Mouse (Mus musculus) thymus, postnatal 25 days (tissue): ENCODE data around the gene Gm11037.

Experiments used
- DNase-seq: peaks from one replicate; pipeline ENCODE4 v3.0.0; 2022

The Gm11037 gene

DNA sequence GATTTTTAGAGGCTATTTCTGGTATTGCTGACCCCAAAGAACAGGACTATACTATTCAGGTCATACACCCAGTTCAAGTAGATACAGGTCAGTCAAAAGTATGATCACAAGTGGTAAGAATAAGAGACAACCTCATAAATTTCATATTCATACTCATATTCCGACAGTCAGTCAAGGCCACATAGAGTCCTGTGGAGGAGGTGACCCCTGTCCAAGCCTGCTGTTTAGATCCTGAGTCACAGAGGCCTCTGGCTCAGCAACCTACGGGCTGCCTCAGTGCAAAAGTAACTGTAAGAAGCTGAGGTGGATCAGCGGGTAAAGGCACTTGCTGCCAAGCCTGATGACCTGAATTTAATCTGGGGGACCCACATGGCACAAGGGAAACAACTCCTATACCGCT is 20.7 kb downstream of the Gm11037 start:
- DNase-seq: no peak

DNA sequence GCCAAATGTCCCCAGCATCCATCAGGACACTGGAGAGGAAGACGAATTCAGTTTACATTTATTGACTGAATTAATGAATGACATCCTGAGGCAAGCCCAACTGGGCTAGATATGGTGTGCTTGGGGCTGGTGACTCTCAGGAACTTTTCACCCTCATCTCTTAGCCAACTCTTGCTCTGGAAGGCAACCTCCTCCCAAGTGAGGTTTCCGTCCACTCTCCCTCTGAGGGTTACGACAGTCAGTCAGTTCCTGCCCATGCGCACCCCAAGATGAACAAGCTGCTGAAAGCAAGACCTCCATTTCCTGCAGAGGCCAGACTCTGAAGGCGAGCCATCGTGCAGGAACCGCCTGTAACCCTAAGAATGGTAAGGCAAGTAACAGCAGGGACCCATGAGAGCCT is 23.7 kb downstream of the Gm11037 start:
- no peak for DNase-seq

DNA sequence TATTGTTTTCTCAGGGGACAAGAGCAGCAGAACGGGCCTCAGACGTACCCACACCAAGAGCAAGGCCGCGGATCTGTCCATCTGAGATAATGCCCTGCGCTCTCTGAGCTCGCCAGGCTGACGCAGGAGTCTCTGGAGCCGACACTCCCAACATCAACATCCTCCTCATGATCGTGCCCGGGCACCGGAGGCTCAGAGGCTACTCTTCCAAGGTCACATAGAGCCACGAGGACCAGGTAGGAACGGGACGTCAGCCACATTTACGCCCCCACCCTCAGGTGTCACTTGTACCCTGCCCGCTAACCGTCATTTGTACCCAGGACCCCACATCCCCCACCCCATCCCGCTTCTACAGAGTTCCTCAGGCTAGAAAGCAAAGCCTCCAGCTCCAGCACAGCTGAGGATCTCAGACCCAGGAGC is 26.2 kb downstream of the Gm11037 start:
- no peak for DNase-seq

DNA sequence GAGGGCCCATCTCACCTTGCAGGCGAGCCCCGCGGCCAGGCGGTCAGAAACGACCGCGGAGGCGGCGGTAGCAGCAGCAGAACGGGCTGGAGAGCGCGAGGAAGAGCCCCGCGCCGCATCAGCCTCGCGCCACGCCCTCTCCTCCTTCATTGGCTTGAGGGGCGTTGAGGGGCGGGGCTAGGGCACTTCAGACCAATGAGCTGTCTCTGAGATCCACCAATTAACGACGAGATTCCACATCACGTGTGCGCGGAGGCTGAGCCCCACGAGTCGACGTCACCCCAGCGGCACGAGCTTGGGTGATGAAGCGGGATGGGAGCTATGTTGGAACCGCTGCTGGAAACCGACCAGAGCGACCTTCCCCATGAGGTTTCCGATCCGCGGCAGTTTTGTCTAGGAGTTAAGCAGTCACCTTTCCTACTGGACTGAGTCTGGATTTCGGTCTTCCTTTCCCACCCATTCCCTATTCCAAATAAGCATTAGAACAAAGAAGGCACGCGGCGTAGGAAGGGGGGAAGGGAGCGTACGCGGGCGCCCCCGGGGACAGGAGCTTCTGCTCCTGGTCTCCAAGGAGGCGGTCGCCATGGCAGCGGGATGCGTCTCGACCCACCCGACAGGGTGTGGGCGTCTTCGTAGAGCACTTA is 26.8 kb downstream of the Gm11037 start, which contains the start of gene 1700037H04Rik:
Gene 1700037H04Rik, minus strand, starts transcription at position 144 of the 644 bp plus-strand sequence.
- peak; percentile 96 for DNase-seq

DNA sequence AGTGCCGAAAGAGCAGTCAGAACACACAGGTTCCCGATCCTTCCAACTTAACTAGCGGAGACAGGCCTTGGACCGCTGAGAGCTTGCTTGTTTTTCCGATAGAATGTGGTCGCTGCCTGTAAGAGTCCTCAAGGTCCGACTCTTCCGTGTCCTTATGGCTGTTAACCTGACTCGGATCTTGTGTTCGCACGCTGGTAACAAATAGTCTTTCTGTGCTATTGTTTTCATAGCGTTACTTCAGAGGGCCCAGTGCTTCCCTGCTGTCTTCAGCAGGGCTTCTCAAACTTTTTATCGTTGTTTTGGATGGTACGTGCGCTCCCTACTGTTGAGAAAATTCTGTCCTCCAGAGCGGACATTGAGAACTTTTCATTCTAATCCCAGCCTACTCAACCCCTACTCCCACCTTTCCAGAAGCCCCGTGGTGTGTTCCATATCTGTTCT is 27.4 kb downstream of the Gm11037 start:
- DNase-seq: peak; percentile 22

DNA sequence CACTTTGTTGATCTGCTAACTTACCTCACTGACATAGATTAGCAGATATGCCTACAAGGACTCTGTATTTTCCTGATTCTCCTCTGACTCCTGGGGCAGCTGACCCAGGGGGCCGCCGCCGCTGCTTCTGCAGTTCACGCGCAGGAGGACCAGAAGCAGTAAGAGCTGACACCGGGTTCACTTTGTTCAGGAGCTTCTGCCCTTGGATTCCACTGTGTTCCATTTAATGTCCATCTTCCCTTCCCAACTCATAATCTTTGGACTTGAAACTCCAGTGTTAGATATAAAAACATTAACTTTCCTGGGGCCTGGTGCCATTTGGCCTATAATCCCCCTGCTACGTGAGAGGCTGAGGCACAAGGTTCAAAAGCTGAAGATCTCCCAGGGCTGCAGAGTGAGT is 30.6 kb downstream of the Gm11037 start:
- no peak for DNase-seq

DNA sequence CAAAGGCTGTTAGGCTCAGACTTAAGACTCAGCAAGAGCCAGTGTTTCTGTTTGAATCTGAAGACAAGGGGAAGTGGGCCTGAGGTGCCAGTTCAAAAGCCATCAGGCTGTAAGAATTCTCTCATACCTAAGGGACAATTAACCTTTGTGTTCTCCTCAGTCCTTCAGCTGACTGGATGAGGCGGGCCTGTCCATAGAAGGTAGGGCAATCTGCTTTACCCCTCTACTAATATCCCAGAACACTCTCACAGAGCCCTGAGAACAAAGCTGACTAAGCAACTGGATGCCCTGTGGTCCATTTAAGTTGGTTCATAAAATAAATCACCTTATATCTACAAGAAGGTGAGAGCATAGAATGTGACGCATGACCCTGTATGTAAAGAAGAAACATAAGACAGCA is 32.9 kb downstream of the Gm11037 start:
- DNase-seq: no peak

DNA sequence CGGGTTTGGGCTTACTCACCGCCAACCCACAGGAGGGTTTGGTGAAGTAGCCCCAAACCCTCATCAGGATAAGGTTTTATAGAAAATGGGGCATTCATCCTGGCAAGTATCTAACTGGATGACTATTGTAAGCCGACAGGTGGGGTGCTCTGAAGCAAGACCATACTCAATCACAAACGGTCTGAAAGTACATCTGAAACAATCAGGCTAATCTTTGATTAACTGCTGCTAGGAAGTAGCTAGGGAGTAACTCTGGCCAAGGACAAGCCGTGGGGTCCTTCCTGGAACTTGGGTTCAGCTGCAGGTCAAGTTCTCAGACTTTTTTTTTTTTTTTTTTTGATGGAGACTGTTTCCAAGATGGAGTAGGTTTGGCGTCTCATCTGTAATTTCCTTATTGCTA is 34.7 kb downstream of the Gm11037 start:
- no peak for DNase-seq

DNA sequence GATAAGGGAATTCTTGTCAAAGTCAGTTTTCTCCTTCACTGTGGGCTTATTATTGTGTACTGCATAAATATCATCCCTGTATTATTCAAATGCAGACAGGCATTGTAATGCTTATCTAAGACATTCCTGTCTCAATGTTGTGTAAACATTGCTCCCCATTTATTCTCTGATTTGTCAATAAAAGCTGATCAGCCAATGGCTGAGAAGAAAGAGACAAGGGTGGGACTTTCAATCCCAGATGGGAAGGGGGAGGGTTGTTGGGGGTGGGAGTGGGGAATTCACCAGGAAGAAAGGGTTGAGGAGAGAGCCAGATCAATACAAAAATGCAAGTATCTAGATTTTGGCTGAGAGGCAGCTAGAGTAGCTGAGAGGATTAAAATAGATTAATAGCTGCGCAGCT is 35.6 kb downstream of the Gm11037 start:
- DNase-seq: no peak

DNA sequence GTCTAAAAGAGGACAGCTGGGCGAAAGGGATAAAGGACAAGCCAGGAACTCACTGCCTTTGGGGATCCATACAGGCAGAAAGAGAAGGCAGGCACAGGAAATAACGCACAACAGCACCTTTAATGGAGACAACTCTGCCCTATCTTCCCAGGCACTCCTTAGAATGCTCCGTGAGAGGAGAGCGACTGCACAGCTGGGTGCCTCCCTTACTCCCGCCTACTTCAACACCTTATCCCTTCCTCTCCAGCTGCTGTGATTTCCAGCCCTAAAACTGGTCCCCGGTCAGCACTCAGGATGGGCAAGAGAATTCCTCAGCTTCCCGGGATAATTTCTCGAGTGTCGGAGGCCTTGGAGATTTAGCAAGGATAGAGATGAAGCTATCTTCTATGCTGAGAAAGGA is 37.6 kb downstream of the Gm11037 start:
- DNase-seq: no peak

DNA sequence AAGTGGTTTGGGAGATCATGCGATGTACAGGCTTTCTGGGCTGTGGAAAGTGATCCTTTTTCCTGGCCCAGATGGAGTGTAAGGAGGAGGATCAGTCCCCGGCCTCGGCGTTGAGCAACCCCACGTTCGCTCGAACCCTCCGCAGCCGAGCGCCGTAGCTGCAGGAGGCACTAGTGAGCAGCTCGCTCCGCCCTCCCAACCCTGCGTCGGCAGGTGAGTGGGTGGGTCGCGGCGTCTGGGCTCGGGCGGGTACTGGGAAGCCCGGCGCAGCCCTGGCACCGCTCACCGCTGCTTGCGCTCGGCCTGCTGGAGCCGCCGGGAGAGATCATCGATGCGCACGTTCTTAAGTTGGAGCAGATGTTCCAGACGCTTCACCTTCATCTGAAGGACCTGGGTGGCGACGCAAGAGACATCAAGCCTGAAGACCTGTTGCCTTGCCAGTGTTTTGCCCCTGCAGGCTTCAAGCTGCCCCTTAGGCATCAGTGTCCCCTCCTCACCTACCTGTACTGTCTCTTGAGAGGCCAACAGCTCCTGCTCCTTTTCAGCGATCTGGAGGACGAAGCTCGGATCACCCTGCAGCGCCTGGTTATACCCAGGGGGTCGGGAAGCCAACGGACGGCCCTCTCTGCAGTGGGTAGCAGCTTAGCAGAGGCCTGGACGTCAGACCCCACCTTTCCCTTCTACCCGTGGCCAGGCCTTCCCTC is 38.3 kb downstream of the Gm11037 start:
- peak; percentile 71 for DNase-seq

DNA sequence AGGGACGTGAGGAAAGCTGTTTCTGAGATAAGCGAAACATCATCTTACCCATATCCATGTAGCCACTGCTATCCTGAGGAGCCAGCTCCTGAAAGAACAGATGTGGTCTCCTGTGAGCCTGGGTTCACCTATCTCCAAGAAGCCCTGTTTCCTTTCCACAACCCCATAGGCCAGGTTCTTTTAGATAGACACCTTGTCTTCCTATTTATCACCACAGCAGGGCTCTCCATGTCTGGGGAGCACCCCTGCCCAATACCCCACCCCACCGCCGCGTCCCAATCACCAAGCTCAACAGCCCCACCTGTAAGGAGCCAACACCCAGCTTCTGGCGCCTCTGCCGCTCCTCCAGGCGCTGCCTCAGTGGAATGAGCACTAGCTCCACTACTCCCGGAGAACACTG is 39.0 kb downstream of the Gm11037 start:
- no peak for DNase-seq

DNA sequence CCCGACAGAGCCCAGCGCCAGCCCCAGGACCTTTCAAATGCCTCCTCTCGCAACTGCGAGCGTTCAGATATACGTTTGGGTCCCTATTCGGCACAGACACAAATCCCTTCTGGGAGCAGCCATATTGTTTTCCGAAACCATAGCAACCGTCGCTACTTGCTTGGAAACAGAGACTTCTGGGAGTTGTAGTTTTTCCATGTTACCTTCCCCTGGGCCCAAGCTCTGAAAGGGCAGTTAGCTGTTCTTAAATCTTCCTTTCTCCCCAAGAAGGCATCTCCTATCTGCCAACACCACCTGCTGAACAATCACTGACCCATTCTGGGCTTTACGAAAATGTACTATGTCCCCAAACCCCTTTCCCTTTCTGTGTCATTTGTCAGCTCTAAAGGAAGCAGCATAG is 41.4 kb downstream of the Gm11037 start:
- DNase-seq: peak; percentile 42

DNA sequence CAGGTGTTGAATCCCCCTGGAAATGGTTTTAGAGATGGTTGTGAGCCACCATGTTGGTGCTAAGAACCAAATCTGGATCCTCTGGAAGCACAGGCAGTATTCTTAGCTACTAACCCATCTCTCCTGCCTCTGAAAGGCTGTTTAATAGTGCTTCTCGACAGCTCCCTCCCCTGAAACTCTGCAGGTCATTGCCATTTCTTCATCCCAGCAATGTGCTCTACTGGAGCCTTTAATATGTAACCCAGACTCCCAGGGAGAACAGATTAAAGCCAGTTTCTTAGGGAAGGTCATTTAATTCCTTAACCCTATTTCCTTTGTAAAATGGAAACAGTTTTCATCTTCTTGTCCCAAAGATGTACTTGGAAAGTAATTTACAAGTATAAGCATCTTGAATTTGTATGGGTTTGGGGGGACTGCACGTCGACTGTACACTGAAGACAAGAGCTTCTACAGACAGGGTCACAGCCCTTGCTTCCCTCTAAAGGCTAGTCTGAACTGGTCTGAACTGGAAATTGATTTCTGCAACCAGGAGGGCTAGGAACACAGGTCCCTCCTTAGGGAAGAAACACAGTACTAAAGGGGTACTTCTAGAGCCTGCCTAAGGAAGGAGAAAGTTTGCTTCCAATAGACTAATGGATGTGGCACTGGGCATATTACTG is 42.1 kb downstream of the Gm11037 start:
- DNase-seq: no peak

DNA sequence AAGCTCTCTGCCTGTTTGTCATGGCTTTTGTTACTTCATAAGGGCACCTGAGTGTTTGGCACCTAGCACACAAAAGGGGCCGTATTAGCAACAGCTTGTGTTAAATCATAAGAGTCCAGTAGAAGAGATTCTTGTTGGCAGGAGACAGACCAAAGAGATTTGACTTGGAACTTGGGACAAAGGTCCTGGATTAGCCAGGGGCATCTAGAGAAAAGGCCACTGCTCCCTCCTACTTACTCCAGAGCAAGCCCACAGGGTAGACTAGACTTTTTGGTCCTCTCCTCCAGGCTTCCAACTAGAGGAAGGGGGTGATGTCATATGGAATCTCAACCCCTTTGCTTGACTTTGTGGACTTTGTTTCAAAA is 42.6 kb downstream of the Gm11037 start:
- DNase-seq: no peak

DNA sequence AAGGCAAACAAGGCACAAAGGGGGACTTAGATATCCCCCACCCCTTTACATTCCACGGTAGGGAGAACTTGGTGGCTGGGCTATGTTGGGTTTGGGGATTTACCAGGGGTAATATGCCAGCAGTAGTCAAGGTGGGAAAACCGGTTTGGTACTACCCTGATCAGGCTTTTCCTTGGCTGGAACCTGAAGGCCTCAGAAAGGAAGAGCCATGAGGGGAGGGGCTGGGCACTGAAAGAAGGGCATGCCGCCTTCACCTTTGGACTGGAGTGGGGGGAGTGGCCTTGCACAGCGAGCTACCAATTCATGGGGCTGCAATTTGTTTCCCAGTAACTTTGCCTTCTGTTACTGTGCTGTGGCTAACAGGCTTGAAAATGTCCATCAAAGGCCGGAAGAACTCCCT is 43.2 kb downstream of the Gm11037 start:
- no peak for DNase-seq

DNA sequence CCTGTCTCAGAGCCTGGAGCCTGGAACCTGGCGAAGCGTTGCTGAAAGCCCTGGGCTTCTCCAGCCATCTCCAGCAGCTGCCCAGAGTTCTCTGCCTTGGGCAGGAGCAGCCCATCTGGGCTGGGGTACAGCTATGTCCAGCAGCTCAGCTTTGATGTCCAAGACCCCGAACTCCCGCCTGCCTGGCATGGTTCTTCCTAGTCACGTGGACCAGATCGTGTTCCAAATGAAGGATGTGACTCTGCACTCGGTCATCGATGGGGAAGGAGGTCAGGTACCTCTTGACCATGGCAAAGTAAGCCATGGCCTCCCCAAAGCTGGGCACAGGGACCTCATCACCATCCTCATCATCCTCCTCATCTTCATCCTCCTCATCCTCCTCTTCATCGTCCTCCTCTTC is 44.6 kb downstream of the Gm11037 start:
- DNase-seq: no peak

DNA sequence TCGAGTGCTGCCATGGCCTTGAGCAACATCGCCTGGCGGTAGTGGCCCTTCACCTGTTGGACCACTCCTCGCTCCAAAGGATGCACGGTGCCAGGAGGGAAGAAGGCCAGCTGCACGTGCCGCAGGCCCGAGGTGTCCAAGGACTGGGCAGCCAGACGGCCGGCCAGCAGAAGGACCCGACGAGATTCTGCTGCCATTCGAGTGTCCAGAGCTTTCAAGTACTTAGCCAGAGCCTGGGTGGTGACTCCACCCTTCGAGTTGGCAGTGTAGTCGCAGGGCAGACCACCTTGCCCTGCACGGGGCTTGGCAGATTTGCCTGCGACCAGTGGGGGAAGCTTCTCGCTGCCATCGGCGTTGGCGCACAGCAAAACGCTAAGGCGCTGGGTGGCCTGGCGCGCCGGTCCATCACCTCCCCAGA is 45.5 kb downstream of the Gm11037 start:
- DNase-seq: no peak

DNA sequence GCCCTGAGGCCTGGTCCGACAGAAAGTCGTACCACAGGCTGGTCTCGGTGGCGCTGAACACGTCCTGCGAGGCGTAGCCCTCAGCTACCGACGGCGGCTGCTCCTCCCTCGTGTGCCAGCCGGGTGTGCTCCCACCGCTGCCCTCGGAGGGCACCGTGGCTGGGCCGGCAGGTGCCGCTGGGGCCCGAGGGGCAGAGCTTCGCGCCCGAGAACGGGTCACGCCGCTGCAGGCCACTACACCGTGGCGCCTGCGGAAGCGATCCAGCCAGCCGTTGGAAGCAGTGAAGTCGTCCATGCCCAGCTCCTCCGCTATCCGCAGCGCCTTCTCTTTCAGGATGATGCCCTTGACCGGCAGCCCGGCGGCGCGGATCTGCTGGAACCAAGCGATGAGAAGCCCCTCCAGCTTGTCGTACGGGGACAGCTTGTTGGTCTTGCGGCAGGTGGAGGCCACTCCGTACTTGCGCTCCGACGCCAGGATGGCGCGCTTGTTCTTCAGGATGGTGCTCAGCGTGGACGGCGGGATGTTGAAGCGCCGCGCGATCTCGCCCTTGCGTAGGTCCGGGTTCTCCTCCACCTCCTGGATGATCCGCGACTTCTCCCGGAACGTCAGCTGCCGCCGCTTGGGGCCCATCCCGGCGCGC is 46.1 kb downstream of the Gm11037 start:
- peak; percentile 48 for DNase-seq

DNA sequence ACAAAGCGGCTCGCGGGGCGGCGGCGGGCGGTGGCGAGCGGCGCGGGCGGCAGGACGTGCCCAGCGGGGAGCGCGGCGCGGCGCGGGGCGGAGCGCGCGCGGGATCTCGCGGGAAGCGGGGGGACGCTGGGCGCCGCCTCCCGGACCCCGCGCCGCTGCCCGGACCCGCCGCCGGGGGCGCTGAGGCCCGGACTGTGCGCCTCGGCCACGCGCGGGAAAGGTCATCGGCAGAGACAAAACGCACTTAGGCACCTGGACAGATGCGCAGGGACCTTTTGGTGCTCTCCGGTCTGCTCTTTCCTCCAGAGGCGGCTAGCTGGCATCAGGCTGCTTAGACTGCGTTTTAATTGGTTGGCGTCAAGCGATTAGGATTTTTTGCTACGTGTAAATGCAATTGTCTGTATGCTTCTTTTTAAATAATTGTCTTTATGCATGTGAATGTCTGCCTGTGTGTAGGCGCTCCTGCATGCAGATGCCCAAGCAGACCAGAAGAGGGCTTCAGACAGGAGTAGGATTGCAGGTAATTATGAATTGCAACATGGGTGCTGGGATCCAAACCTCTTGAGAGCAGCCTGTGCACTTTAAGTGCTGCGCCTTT is 46.8 kb downstream of the Gm11037 start, which contains the start of gene Cenpb:
Gene Cenpb, minus strand, starts transcription at position 78 of the 598 bp plus-strand sequence.
- DNase-seq: peak; percentile 80
